Mouse (Mus musculus) layer of hippocampus, adult 2 months (tissue): ENCODE results near the gene Usp3. TPM values are rescaled to one million over a fixed set of nuclear protein-coding genes. Genes with fewer than 3 reads are reported as not detected.
A peak's percentile ranks its signal among the peaks of the same experiment; 100 is the strongest.

Experiments used
- DNase-seq, 2 experiments: peaks; one replicate each; pipeline ENCODE4 v3.0.0; 2022; ENCODE audit warnings: low spot score in 2 of 2
- H3K27ac ChIP-seq: fragments of 200-600 bp; 2 replicates; pipeline ENCODE4 v1.8.1; 2022
- H3K4me3 ChIP-seq: fragments of 200-600 bp; 2 replicates; pipeline ENCODE4 v1.8.1; 2022; ENCODE audit warnings: mild to moderate bottlenecking
- CTCF ChIP-seq: fragments of 200-600 bp; conservative IDR thresholded peaks from 2 replicates; pipeline ENCODE4 v1.8.1; 2022; ENCODE audit warnings: antibody characterized with exemption, mild to moderate bottlenecking, moderate library complexity
- total RNA-seq, 2 experiments: library from RNA; stranded (reverse); gene quantifications; 2 replicates each; pipeline ENCODE4 v1.2.3; 2021

Usp3 gene
- total RNA-seq, 2 experiments from 2014 or later: 41.8 to 45.5 TPM

GRCm38 (mm10) chr9:66597480-66598215, 4.7 kb upstream of the Usp3 start:
- Histone ChIP-seq H3K4me3 (no peak overlapping the region), H3K27ac (peak overlapping the region; percentile 65; the same call in 1 of the 2 replicates)
- TF ChIP-seq CTCF: no peak
- DNase-seq: no peak

GRCm38 (mm10) chr9:66597076-66597475, 4.1 kb upstream of the Usp3 start:
- DNase-seq: no peak
- H3K27ac ChIP-seq: peak overlapping the region; percentile 65; the same call in 1 of the 2 replicates
- H3K4me3 ChIP-seq: no peak overlapping the region
- TF ChIP-seq CTCF: no peak

GRCm38 (mm10) chr9:66595722-66596675, 3.1 kb upstream of the Usp3 start:
- TF ChIP-seq CTCF: no peak
- Histone ChIP-seq H3K27ac (no peak overlapping the region), H3K4me3 (no peak overlapping the region)
- no peak for DNase-seq

- TF ChIP-seq CTCF: no peak
- Histone ChIP-seq H3K27ac (no peak overlapping the region), H3K4me3 (no peak overlapping the region)
- no peak for DNase-seq
Observed at GRCm38 (mm10) chr9:66594061-66594460, 1.1 kb upstream of the Usp3 start.

- no peak for TF ChIP-seq CTCF
- H3K4me3 ChIP-seq: peak overlapping the region; percentile 98
- no peak for DNase-seq
- H3K27ac ChIP-seq: peak overlapping the region; percentile 72; the same call in 1 of the 2 replicates
Observed at GRCm38 (mm10) chr9:66593613-66593969, 649 bp upstream of the Usp3 start.

- peak overlapping the region; percentile 98 for H3K4me3 ChIP-seq
- peak overlapping the region; percentile 94 for H3K27ac ChIP-seq
- TF ChIP-seq CTCF: no peak
- DNase-seq: no peak
Observed at GRCm38 (mm10) chr9:66591851-66592645, 894 bp downstream of the Usp3 start.

- no peak for TF ChIP-seq CTCF
- Histone ChIP-seq H3K27ac (no peak overlapping the region), H3K4me3 (no peak overlapping the region)
- DNase-seq: no peak
Observed at GRCm38 (mm10) chr9:66590051-66590450, 2.9 kb downstream of the Usp3 start.

- Histone ChIP-seq H3K27ac (no peak overlapping the region), H3K4me3 (no peak overlapping the region)
- no peak for DNase-seq
- TF ChIP-seq CTCF: no peak
Observed at GRCm38 (mm10) chr9:66587016-66587415, 5.9 kb downstream of the Usp3 start.

GRCm38 (mm10) chr9:66586533-66586932, 6.4 kb downstream of the Usp3 start:
- Histone ChIP-seq H3K27ac (no peak overlapping the region), H3K4me3 (no peak overlapping the region)
- DNase-seq: no peak
- TF ChIP-seq CTCF: no peak

- no peak for TF ChIP-seq CTCF
- Histone ChIP-seq H3K27ac (no peak overlapping the region), H3K4me3 (no peak overlapping the region)
- DNase-seq: no peak
Observed at GRCm38 (mm10) chr9:66585191-66585590, 7.8 kb downstream of the Usp3 start.

GRCm38 (mm10) chr9:66584176-66584575, 8.8 kb downstream of the Usp3 start:
- no peak overlapping the region for H3K27ac ChIP-seq
- no peak overlapping the region for H3K4me3 ChIP-seq
- TF ChIP-seq CTCF: no peak
- no peak for DNase-seq

- Histone ChIP-seq H3K4me3 (no peak overlapping the region), H3K27ac (no peak overlapping the region)
- DNase-seq: no peak
- TF ChIP-seq CTCF: peak; percentile 53
Observed at GRCm38 (mm10) chr9:66583244-66583643, 9.7 kb downstream of the Usp3 start.
